ENCODE assay signal across 26 mouse cellular contexts in genomic region chr7:134667271-134667702, GRCm38 (mm10). TPM values are rescaled to one million over a fixed set of nuclear protein-coding genes. Genes with fewer than 3 reads are reported as not detected.
A peak's percentile ranks its signal among the peaks of the same experiment; 100 is the strongest.
DNase-seq lines count a peak whose midpoint lies in the region; ATAC-seq and TF ChIP-seq lines count a peak whose summit lies in the region.
"Had no signal": no experiment of that assay in that cellular context is flagged by ENCODE, and none has a peak within 500 bp of the region (broad histone marks: within the 10 kb centered on the region; RNA-seq: fewer than 3 reads in every experiment).

No protein-coding gene starts in this region.

- no peak overlapping the region for H3K4me3 ChIP-seq in myocyte
- H3K4me3 ChIP-seq: embryonic facial prominence, embryonic 13.5 days; heart, embryonic 15.5 days; hindbrain, embryonic 10.5 days; layer of hippocampus, adult 2 months; megakaryocyte, embryonic 14.5 days had no signal

- no peak for TF ChIP-seq POLR2A in myocyte (IDR thresholded peaks at IDR 0.05; ENCODE audit: insufficient read length, low read depth)

- H3K79me2 ChIP-seq in myocyte (ENCODE audit: control insufficient read depth, insufficient read depth), result peaks cover 13% of the 10 kb centered on the region

- H3ac ChIP-seq in myocyte (ENCODE audit: control insufficient read depth, insufficient read length), result no peak overlapping the region

- intact Hi-C loops in heart, postnatal 36 days (cut with DNase I), result no loop called here

- no peak overlapping the region for H3K4me2 ChIP-seq in myocyte (ENCODE audit: low read depth)
- H3K4me2 ChIP-seq: embryonic facial prominence, embryonic 13.5 days; heart, embryonic 15.5 days had no signal

- peak; percentile 83 to 89 for DNase-seq in cerebellum, postnatal 10 days
- peak; percentile 61 for DNase-seq in heart, adult 11 months
- no peak for DNase-seq in heart, postnatal 36 days
- peak; percentile 90 for DNase-seq in adrenal gland, adult 2 months
- DNase-seq in kidney, postnatal 10 days, result no peak
- no peak for DNase-seq in left cerebral cortex, adult 11 months (ENCODE audit: low spot score)
- DNase-seq: cerebellum, adult 11 months; forebrain, postnatal 0 days; heart, adult 18-20 months; kidney, adult 18-20 months; kidney, postnatal 14 days; layer of hippocampus, postnatal 36 days; left cerebral cortex, postnatal 4 days; liver; lung, adult 18-20 months; lung, postnatal 14 days; right cerebral cortex, postnatal 25 days; thymus, postnatal 4 days had no signal

- no peak for ATAC-seq in cerebellum, adult (ENCODE audit: insufficient number of reproducible peaks, low FRiP score, low TSS enrichment)
- ATAC-seq: forebrain, postnatal 0 days; midbrain, embryonic 16.5 days had no signal

- H3K36me3 ChIP-seq in myocyte (ENCODE audit: control insufficient read depth, insufficient read depth), result no peaks in the 10 kb centered on the region
- H3K36me3 ChIP-seq: embryonic facial prominence, embryonic 13.5 days; heart, embryonic 15.5 days; hindbrain, embryonic 10.5 days had no signal

- H3K27me3 ChIP-seq in myocyte (ENCODE audit: control insufficient read depth, insufficient read depth, insufficient read length), result no peaks in the 10 kb centered on the region
- H3K27me3 ChIP-seq: embryonic facial prominence, embryonic 13.5 days; heart, embryonic 15.5 days had no signal

TF ChIP-seq in myocyte, 11 proteins besides CTCF, POLR2A, EP300 and RAD21:
- TF ChIP-seq MYOD1 (IDR thresholded peaks at IDR 0.05; ENCODE audit: control insufficient read depth in 1 of 3, insufficient read length in 2 of 3, low read depth in 2 of 3) (peak in 1 of 3 experiments; percentile 65), REST (IDR thresholded peaks at IDR 0.05; ENCODE audit: insufficient read depth, insufficient read length) (no peak), TCF12 (IDR thresholded peaks at IDR 0.05; ENCODE audit: insufficient read depth, poor library complexity, severe bottlenecking) (peak; percentile 18), SRF (IDR thresholded peaks at IDR 0.05; ENCODE audit: control insufficient read depth, insufficient read length, low read depth) (no peak), TCF3 (IDR thresholded peaks at IDR 0.05; ENCODE audit: insufficient read length, low read depth) (no peak), CEBPB (IDR thresholded peaks at IDR 0.05; ENCODE audit: insufficient read depth, poor library complexity, severe bottlenecking) (no peak), USF1 (IDR thresholded peaks at IDR 0.05; ENCODE audit: low read depth) (no peak), MYOG (IDR thresholded peaks at IDR 0.05; ENCODE audit: control insufficient read depth in 1 of 3, insufficient read depth in 1 of 3, insufficient read length in 2 of 3, low read depth in 2 of 3) (peak in 1 of 3 experiments; percentile 63), MAX (IDR thresholded peaks at IDR 0.05; ENCODE audit: low read depth) (no peak), E2F4 (IDR thresholded peaks at IDR 0.05; ENCODE audit: insufficient read depth) (no peak), POLR2AphosphoS2 (IDR thresholded peaks at IDR 0.05; ENCODE audit: insufficient read length, low read depth) (no peak)

RNA-seq across cellular contexts. Expression of gene Dock1, which starts 3.2 kb away (rescaled TPM):
- 10 to 100 TPM; 26.3 to 28.8 TPM for total RNA-seq in heart, postnatal 36 days (2021)
- 100 to 1,000 TPM; 116 to 174 TPM for total RNA-seq in adrenal gland, adult 2 months (2021)
- polyA plus RNA-seq in adrenal gland, adult 2 months (2012; rRNA removed), result 17.5 and 25.8 TPM in 2 replicates
- 6.2 TPM for polyA plus RNA-seq in myocyte (2012; fragmentation: generic; extraction: Trizol)

Comparison
In these comparisons a context has a peak if more than half of its experiments do, and no peak if none do; other contexts are left out.
1. DNase-seq: peak in cerebellum, postnatal 10 days (2 of 2), heart, adult 11 months (single experiment) and adrenal gland, adult 2 months (single experiment); none in heart, postnatal 36 days (0 of 2), kidney, postnatal 10 days (single experiment) and left cerebral cortex, adult 11 months (single experiment).